Mouse (Mus musculus) lung, postnatal 0 days (tissue): ENCODE results near the gene Dot1l.

Experiments used
- CTCF ChIP-seq: IDR thresholded peaks from 2 replicates; pipeline ENCODE4 v1.5.1; 2016; ENCODE audit warnings: antibody characterized with exemption, mild to moderate bottlenecking
- EP300 ChIP-seq: IDR thresholded peaks from 2 replicates; pipeline ENCODE4 v1.6.1; 2016; ENCODE audit warnings: antibody characterized with exemption, mild to moderate bottlenecking, control low read depth

DNA sequence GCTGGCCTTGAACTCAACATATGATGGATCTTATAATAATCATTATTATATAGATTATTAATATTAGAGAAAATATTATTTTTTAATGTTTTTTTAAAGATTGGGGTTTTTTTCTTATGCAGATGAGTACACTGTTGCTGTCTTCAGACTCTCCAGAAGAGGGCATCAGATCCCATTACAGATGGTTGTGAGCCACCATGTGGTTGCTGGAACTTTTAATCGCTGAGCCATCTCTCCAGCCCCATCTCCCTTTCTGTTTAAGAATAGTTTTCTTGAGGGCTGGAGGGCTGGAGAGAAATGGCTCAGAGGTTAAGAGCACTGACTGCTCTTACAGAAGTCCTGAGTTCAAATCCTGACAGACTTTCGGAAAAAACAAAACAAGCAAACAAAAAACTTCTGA lies 67.0 kb downstream of the Dot1l start:
- TF ChIP-seq CTCF = peak; percentile 73
- no peak for TF ChIP-seq EP300
